Mouse (Mus musculus): Measurements from ENCODE around the gene Ncoa3. TPM values are rescaled to one million over a fixed set of nuclear protein-coding genes. Genes with fewer than 3 reads are reported as not detected.

Ncoa3 gene
- polyA plus RNA-seq, 1 experiment = 124 TPM

- TF ChIP-seq CTCF (IDR thresholded peaks at IDR 0.05; ENCODE audit: low read depth, low read length) (no peak), POLR2A (IDR thresholded peaks at IDR 0.05; ENCODE audit: insufficient read depth, low read length) (no peak)
- Histone ChIP-seq H3K9ac (ENCODE audit: low read depth, poor library complexity, severe bottlenecking) (no peak overlapping the region), H3K4me3 (ENCODE audit: low read depth, low read length) (no peak overlapping the region), H3K4me1 (ENCODE audit: control insufficient read depth, insufficient read depth, low read length) (peaks cover 3% of the 10 kb centered on the region), H3K27ac (ENCODE audit: insufficient read depth, low read length) (no peak overlapping the region), H3K27me3 (ENCODE audit: control insufficient read depth, insufficient read depth, low read length, poor library complexity, severe bottlenecking) (no peaks in the 10 kb centered on the region), H3K9me3 (replicated peaks; ENCODE audit: control insufficient read depth, insufficient read depth, low read length, poor library complexity, severe bottlenecking) (no peaks in the 10 kb centered on the region), H3K36me3 (ENCODE audit: control insufficient read depth, insufficient read depth, low read length, poor library complexity, severe bottlenecking) (peaks cover 3% of the 10 kb centered on the region)
Measured at GRCm38 (mm10) chr2:166110764-166111163, 118.3 kb downstream of the Ncoa3 start.

DNA sequence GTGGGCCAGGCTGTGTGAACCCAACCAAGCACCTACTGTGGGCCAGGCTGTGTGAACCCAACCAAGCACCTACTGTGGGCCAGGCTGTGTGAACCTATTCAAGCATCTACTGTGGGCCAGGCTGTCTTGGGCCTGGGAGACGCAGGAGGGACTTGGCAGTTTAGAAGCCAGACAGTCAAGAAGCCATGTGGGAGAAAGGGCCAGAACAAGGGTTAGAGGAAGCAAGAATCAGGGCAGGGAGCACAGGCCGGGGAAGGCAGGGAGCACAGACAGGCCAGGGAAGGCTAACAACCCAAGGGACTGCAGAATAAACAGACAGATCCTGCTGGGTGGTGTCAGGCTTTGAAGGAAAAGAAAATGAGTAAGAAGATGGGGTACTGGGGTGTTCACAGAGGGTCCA lies 118.8 kb downstream of the Ncoa3 start:
- H3K4me3 ChIP-seq (ENCODE audit: low read depth, low read length) = no peak overlapping the region
- no peak overlapping the region for H3K9ac ChIP-seq (ENCODE audit: low read depth, poor library complexity, severe bottlenecking)
- H3K4me1 ChIP-seq (ENCODE audit: control insufficient read depth, insufficient read depth, low read length) = peaks cover 3% of the 10 kb centered on the region
- no peak overlapping the region for H3K27ac ChIP-seq (ENCODE audit: insufficient read depth, low read length)
- H3K36me3 ChIP-seq (ENCODE audit: control insufficient read depth, insufficient read depth, low read length, poor library complexity, severe bottlenecking) = peaks cover 6% of the 10 kb centered on the region
- H3K27me3 ChIP-seq (ENCODE audit: control insufficient read depth, insufficient read depth, low read length, poor library complexity, severe bottlenecking) = no peaks in the 10 kb centered on the region
- TF ChIP-seq EP300 (IDR thresholded peaks at IDR 0.05; ENCODE audit: insufficient read depth, low read depth, low read length) (no peak), POLR2A (IDR thresholded peaks at IDR 0.05; ENCODE audit: insufficient read depth, low read length) (no peak), CTCF (IDR thresholded peaks at IDR 0.05; ENCODE audit: low read depth, low read length) (no peak)
- H3K9me3 ChIP-seq (replicated peaks; ENCODE audit: control insufficient read depth, insufficient read depth, low read length, poor library complexity, severe bottlenecking) = no peaks in the 10 kb centered on the region

DNA sequence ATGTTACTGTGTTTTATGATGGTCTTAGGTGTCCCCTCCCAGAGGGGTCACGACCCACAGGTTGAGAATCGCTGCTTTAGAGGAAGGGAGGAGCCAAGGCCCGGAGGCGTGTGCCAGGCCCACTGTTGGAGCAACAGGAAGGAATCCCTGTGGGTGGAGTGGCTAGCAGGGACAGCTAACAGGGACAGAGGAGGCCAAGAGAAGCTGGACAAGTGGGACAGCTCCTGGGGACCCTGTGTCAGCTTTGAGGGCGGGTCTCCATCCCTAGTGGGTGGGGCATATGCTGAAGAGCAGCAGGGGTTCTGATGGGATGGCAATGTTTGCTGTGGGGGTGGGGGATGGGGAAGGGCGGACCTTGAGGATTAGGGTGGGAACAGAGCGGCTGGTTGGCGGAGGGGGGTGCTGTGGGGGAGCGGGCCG lies 119.4 kb downstream of the Ncoa3 start:
- no peak for TF ChIP-seq POLR2A (IDR thresholded peaks at IDR 0.05; ENCODE audit: insufficient read depth, low read length)
- TF ChIP-seq CTCF (IDR thresholded peaks at IDR 0.05; ENCODE audit: low read depth, low read length) = no peak
- TF ChIP-seq EP300 (IDR thresholded peaks at IDR 0.05; ENCODE audit: insufficient read depth, low read depth, low read length) = no peak
- Histone ChIP-seq H3K27ac (ENCODE audit: insufficient read depth, low read length) (no peak overlapping the region), H3K27me3 (ENCODE audit: control insufficient read depth, insufficient read depth, low read length, poor library complexity, severe bottlenecking) (no peaks in the 10 kb centered on the region), H3K36me3 (ENCODE audit: control insufficient read depth, insufficient read depth, low read length, poor library complexity, severe bottlenecking) (peaks cover 9% of the 10 kb centered on the region), H3K9me3 (replicated peaks; ENCODE audit: control insufficient read depth, insufficient read depth, low read length, poor library complexity, severe bottlenecking) (no peaks in the 10 kb centered on the region), H3K9ac (ENCODE audit: low read depth, poor library complexity, severe bottlenecking) (no peak overlapping the region), H3K4me1 (ENCODE audit: control insufficient read depth, insufficient read depth, low read length) (peaks cover 3% of the 10 kb centered on the region), H3K4me3 (ENCODE audit: low read depth, low read length) (no peak overlapping the region)

DNA sequence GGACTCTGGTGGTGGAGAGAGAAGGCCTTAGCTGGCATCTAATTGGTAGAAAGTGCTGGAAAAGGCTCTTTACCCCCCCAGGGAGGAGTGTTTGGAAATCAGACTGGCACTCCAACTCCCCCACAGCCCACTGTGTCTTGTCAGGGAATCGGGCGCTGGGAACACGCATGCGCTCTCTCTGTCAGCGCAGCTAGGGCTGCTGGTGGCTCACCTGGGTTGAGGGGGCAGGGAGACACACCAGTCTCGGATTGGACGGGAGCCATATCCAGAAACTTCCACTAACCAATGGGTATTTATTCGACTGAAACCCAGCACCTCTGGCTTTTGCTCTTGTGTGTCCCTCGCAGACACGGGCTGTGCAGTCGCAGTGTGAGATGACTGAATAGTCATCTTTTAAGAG lies 120.5 kb downstream of the Ncoa3 start:
- no peak for TF ChIP-seq POLR2A (IDR thresholded peaks at IDR 0.05; ENCODE audit: insufficient read depth, low read length)
- TF ChIP-seq CTCF (IDR thresholded peaks at IDR 0.05; ENCODE audit: low read depth, low read length) = no peak
- TF ChIP-seq EP300 (IDR thresholded peaks at IDR 0.05; ENCODE audit: insufficient read depth, low read depth, low read length) = no peak
- no peaks in the 10 kb centered on the region for H3K27me3 ChIP-seq (ENCODE audit: control insufficient read depth, insufficient read depth, low read length, poor library complexity, severe bottlenecking)
- no peak overlapping the region for H3K9ac ChIP-seq (ENCODE audit: low read depth, poor library complexity, severe bottlenecking)
- H3K4me1 ChIP-seq (ENCODE audit: control insufficient read depth, insufficient read depth, low read length) = peaks cover 3% of the 10 kb centered on the region
- H3K36me3 ChIP-seq (ENCODE audit: control insufficient read depth, insufficient read depth, low read length, poor library complexity, severe bottlenecking) = peaks cover 9% of the 10 kb centered on the region
- no peak overlapping the region for H3K4me3 ChIP-seq (ENCODE audit: low read depth, low read length)
- no peaks in the 10 kb centered on the region for H3K9me3 ChIP-seq (replicated peaks; ENCODE audit: control insufficient read depth, insufficient read depth, low read length, poor library complexity, severe bottlenecking)
- H3K27ac ChIP-seq (ENCODE audit: insufficient read depth, low read length) = no peak overlapping the region

DNA sequence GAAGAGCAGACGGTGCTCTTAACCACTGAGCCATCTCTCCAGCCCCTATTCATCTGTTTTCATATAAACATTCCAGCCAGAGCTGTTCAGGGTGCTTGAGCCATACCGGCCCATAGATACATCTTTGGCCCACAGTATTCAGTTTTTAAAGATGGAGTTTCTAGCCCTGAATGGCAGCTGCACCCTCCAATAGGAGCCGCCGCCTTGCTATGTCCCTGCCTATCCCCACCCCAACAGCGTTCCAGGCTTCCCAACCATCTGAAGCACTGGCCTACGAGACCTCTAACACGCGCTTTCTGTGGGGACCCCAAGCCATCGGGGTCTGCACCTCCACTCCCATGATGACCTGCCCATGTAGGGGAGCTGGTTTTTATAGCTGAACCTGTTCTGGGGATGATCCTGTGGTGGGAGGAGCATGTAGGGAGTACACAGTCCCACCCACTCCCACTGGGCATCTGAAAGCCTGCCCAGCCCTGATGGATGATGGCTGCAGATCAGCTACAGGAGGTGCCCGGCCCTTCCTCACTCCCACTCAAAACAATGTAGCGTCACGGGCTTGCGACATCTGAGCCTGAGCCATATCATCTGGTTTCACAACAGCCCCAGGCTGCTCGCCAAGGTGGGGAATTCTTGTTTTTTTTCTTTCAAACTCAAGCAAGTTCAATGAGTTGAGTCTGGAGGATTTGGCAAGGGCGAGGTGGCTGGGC lies 123.3 kb downstream of the Ncoa3 start:
- TF ChIP-seq CTCF (IDR thresholded peaks at IDR 0.05; ENCODE audit: low read depth, low read length) (no peak), EP300 (IDR thresholded peaks at IDR 0.05; ENCODE audit: insufficient read depth, low read depth, low read length) (no peak), POLR2A (IDR thresholded peaks at IDR 0.05; ENCODE audit: insufficient read depth, low read length) (no peak)
- no peak overlapping the region for H3K27ac ChIP-seq (ENCODE audit: insufficient read depth, low read length)
- no peak overlapping the region for H3K4me3 ChIP-seq (ENCODE audit: low read depth, low read length)
- peaks cover 9% of the 10 kb centered on the region for H3K36me3 ChIP-seq (ENCODE audit: control insufficient read depth, insufficient read depth, low read length, poor library complexity, severe bottlenecking)
- H3K9ac ChIP-seq (ENCODE audit: low read depth, poor library complexity, severe bottlenecking) = no peak overlapping the region
- no peaks in the 10 kb centered on the region for H3K27me3 ChIP-seq (ENCODE audit: control insufficient read depth, insufficient read depth, low read length, poor library complexity, severe bottlenecking)
- H3K4me1 ChIP-seq (ENCODE audit: control insufficient read depth, insufficient read depth, low read length) = peaks cover 3% of the 10 kb centered on the region
- no peaks in the 10 kb centered on the region for H3K9me3 ChIP-seq (replicated peaks; ENCODE audit: control insufficient read depth, insufficient read depth, low read length, poor library complexity, severe bottlenecking)

DNA sequence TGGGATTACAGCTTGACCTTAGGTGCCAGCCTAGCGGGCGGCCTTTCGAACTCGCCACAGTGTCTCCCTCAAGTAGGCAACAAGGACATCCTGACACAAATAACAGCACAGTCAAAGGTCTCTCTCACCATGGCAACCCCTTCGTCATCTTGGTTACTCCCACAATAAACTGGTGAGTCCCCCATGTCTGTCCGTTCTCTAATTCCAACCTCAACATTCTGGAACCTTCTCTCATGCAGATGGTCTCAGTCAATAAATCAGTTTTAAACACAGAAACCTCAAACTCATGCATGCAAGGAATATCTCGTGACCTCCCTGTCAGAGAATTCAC lies 123.8 kb downstream of the Ncoa3 start:
- Histone ChIP-seq H3K27ac (ENCODE audit: insufficient read depth, low read length) (no peak overlapping the region), H3K9me3 (replicated peaks; ENCODE audit: control insufficient read depth, insufficient read depth, low read length, poor library complexity, severe bottlenecking) (no peaks in the 10 kb centered on the region), H3K27me3 (ENCODE audit: control insufficient read depth, insufficient read depth, low read length, poor library complexity, severe bottlenecking) (no peaks in the 10 kb centered on the region), H3K9ac (ENCODE audit: low read depth, poor library complexity, severe bottlenecking) (no peak overlapping the region), H3K4me3 (ENCODE audit: low read depth, low read length) (no peak overlapping the region), H3K36me3 (ENCODE audit: control insufficient read depth, insufficient read depth, low read length, poor library complexity, severe bottlenecking) (peaks cover 9% of the 10 kb centered on the region), H3K4me1 (ENCODE audit: control insufficient read depth, insufficient read depth, low read length) (peaks cover 3% of the 10 kb centered on the region)
- no peak for TF ChIP-seq CTCF (IDR thresholded peaks at IDR 0.05; ENCODE audit: low read depth, low read length)
- TF ChIP-seq EP300 (IDR thresholded peaks at IDR 0.05; ENCODE audit: insufficient read depth, low read depth, low read length) = no peak
- TF ChIP-seq POLR2A (IDR thresholded peaks at IDR 0.05; ENCODE audit: insufficient read depth, low read length) = no peak

Data from ES-Bruce4 (cell line).